Comparison of ENCODE assay signal across 25 mouse cellular contexts in genomic region chr19:36686016-36686415, GRCm38 (mm10). TPM values are rescaled to one million over a fixed set of nuclear protein-coding genes. Genes with fewer than 3 reads are reported as not detected.
DNase-seq lines count a peak whose midpoint lies in the region; ATAC-seq and TF ChIP-seq lines count a peak whose summit lies in the region.
"Had no signal": no experiment of that assay in that cellular context is flagged by ENCODE, and none has a peak within 500 bp of the region (broad histone marks: within the 10 kb centered on the region; RNA-seq: fewer than 3 reads in every experiment).

No protein-coding gene starts in this region.

- H3K36me3 ChIP-seq in heart, embryonic 10.5 days = no peaks in the 10 kb centered on the region
- no peaks in the 10 kb centered on the region for H3K36me3 ChIP-seq in hindbrain, embryonic 13.5 days
- no peaks in the 10 kb centered on the region for H3K36me3 ChIP-seq in hindbrain, postnatal 0 days (ENCODE audit: insufficient read depth, low read length)
- H3K36me3 ChIP-seq in lung, embryonic 16.5 days (ENCODE audit: control insufficient read depth, insufficient read depth, low read length) = no peaks in the 10 kb centered on the region
- H3K36me3 ChIP-seq in stomach, postnatal 0 days (ENCODE audit: control insufficient read depth, insufficient read depth, low read length) = no peaks in the 10 kb centered on the region
- H3K36me3 ChIP-seq: embryonic facial prominence, embryonic 10.5 days; limb, embryonic 12.5 days; liver, embryonic 12.5 days; neural tube, embryonic 12.5 days had no signal

- no peak overlapping the region for H3K4me3 ChIP-seq in heart, embryonic 10.5 days
- H3K4me3 ChIP-seq in hindbrain, embryonic 13.5 days = no peak overlapping the region
- H3K4me3 ChIP-seq in hindbrain, postnatal 0 days (ENCODE audit: low read length) = no peak overlapping the region
- no peak overlapping the region for H3K4me3 ChIP-seq in lung, embryonic 16.5 days (ENCODE audit: low read length)
- no peak overlapping the region for H3K4me3 ChIP-seq in stomach, postnatal 0 days (ENCODE audit: low read depth, low read length)
- H3K4me3 ChIP-seq: embryonic facial prominence, embryonic 10.5 days; limb, embryonic 12.5 days; liver, embryonic 12.5 days; neural tube, embryonic 12.5 days had no signal

- H3K4me2 ChIP-seq in hindbrain, embryonic 13.5 days = no peak overlapping the region
- no peak overlapping the region for H3K4me2 ChIP-seq in hindbrain, postnatal 0 days (ENCODE audit: low read depth, low read length)
- H3K4me2 ChIP-seq in lung, embryonic 16.5 days (ENCODE audit: low read depth, low read length) = no peak overlapping the region
- no peak overlapping the region for H3K4me2 ChIP-seq in stomach, postnatal 0 days (replicated peaks; ENCODE audit: low read depth)
- H3K4me2 ChIP-seq: limb, embryonic 12.5 days; liver, embryonic 12.5 days; neural tube, embryonic 12.5 days had no signal

- no peak for DNase-seq in heart, embryonic 10.5 days (ENCODE audit: low spot score)
- no peak for DNase-seq in heart, adult 8-10 months (ENCODE audit: low spot score)
- no peak for DNase-seq in hindbrain, postnatal 0 days (ENCODE audit: low spot score)
- no peak for DNase-seq in lung, postnatal 10 days
- no peak for DNase-seq in stomach, postnatal 0 days (ENCODE audit: low spot score)
- DNase-seq in kidney, postnatal 14 days = no peak
- DNase-seq: cerebellum, adult 11 months; cerebellum, adult 9-11 months; kidney, adult 9 months; kidney, postnatal 36 days; layer of hippocampus, postnatal 36 days; lung, adult 18-20 months; midbrain, embryonic 14.5 days; right cerebral cortex, postnatal 14 days; thymus, postnatal 25 days had no signal

- WGBS in heart, embryonic 10.5 days = 81% methylated on average over 11 of the region's 11 CpGs
- WGBS in hindbrain, embryonic 13.5 days = 85% methylated on average over 11 of the region's 11 CpGs
- WGBS in hindbrain, postnatal 0 days = 84% methylated on average over 11 of the region's 11 CpGs
- 52% methylated on average over 11 of the region's 11 CpGs for WGBS in lung, embryonic 16.5 days
- 71% methylated on average over 11 of the region's 11 CpGs for WGBS in stomach, postnatal 0 days

- TF ChIP-seq EP300 in stomach, postnatal 0 days (optimal IDR thresholded peaks at IDR 0.05) = no peak

- H3K9ac ChIP-seq in hindbrain, embryonic 13.5 days = no peak overlapping the region
- no peak overlapping the region for H3K9ac ChIP-seq in hindbrain, postnatal 0 days (replicated peaks; ENCODE audit: low read length)
- H3K9ac ChIP-seq in lung, embryonic 16.5 days (ENCODE audit: low read length) = no peak overlapping the region
- H3K9ac ChIP-seq in stomach, postnatal 0 days (ENCODE audit: low read length) = no peak overlapping the region
- H3K9ac ChIP-seq: limb, embryonic 12.5 days; liver, embryonic 12.5 days; neural tube, embryonic 12.5 days had no signal

- H3K4me1 ChIP-seq in heart, embryonic 10.5 days = peaks cover 67% of the 10 kb centered on the region
- peaks cover 21% of the 10 kb centered on the region for H3K4me1 ChIP-seq in hindbrain, embryonic 13.5 days (replicated peaks)
- H3K4me1 ChIP-seq in hindbrain, postnatal 0 days (ENCODE audit: insufficient read depth, low read length) = no peaks in the 10 kb centered on the region
- peaks cover 43% of the 10 kb centered on the region for H3K4me1 ChIP-seq in lung, embryonic 16.5 days (replicated peaks; ENCODE audit: control insufficient read depth, insufficient read depth, low read length)
- H3K4me1 ChIP-seq in stomach, postnatal 0 days (replicated peaks; ENCODE audit: control insufficient read depth, insufficient read depth) = peaks cover 7% of the 10 kb centered on the region
- H3K4me1 ChIP-seq: liver, embryonic 12.5 days; neural tube, embryonic 12.5 days had no signal

- H3K27me3 ChIP-seq in heart, embryonic 10.5 days (ENCODE audit: insufficient read depth, poor library complexity, severe bottlenecking) = no peaks in the 10 kb centered on the region
- no peaks in the 10 kb centered on the region for H3K27me3 ChIP-seq in hindbrain, embryonic 13.5 days
- no peaks in the 10 kb centered on the region for H3K27me3 ChIP-seq in hindbrain, postnatal 0 days (ENCODE audit: insufficient read depth, low read length)
- no peaks in the 10 kb centered on the region for H3K27me3 ChIP-seq in lung, embryonic 16.5 days (ENCODE audit: control insufficient read depth, insufficient read depth, low read depth, low read length)
- no peaks in the 10 kb centered on the region for H3K27me3 ChIP-seq in stomach, postnatal 0 days (ENCODE audit: control insufficient read depth, insufficient read depth, low read length)
- H3K27me3 ChIP-seq: limb, embryonic 12.5 days; liver, embryonic 12.5 days; neural tube, embryonic 12.5 days had no signal

- no peaks in the 10 kb centered on the region for H3K9me3 ChIP-seq in heart, embryonic 10.5 days
- no peaks in the 10 kb centered on the region for H3K9me3 ChIP-seq in hindbrain, embryonic 13.5 days
- no peaks in the 10 kb centered on the region for H3K9me3 ChIP-seq in hindbrain, postnatal 0 days (ENCODE audit: low read length)
- no peaks in the 10 kb centered on the region for H3K9me3 ChIP-seq in lung, embryonic 16.5 days (ENCODE audit: control insufficient read depth, low read length)
- H3K9me3 ChIP-seq in stomach, postnatal 0 days (ENCODE audit: control insufficient read depth, low read length) = no peaks in the 10 kb centered on the region
- H3K9me3 ChIP-seq: embryonic facial prominence, embryonic 10.5 days; limb, embryonic 12.5 days; liver, embryonic 12.5 days; neural tube, embryonic 12.5 days had no signal

- H3K27ac ChIP-seq in heart, embryonic 10.5 days = peak overlapping the region; percentile 1; the same call in 1 of the 2 replicates
- H3K27ac ChIP-seq in hindbrain, embryonic 13.5 days = peak overlapping the region; percentile 58; the same call in 1 of the 2 replicates
- H3K27ac ChIP-seq in hindbrain, postnatal 0 days = no peak overlapping the region
- H3K27ac ChIP-seq in lung, embryonic 16.5 days (ENCODE audit: low read length) = peak overlapping the region; percentile 95
- H3K27ac ChIP-seq in stomach, postnatal 0 days (replicated peaks) = peak overlapping the region; percentile 6; the same call in 1 of the 2 replicates
- H3K27ac ChIP-seq: embryonic facial prominence, embryonic 10.5 days; limb, embryonic 12.5 days; liver, embryonic 12.5 days; neural tube, embryonic 12.5 days had no signal

- no peak for ATAC-seq in hindbrain, embryonic 13.5 days (ENCODE audit: low FRiP score)
- no peak for ATAC-seq in hindbrain, postnatal 0 days
- ATAC-seq in lung, embryonic 16.5 days (ENCODE audit: low read depth) = peak; percentile 26; the same call in 1 of the 2 replicates
- no peak for ATAC-seq in stomach, postnatal 0 days (ENCODE audit: low FRiP score, low TSS enrichment)
- ATAC-seq: liver, embryonic 12.5 days had no signal

- TF ChIP-seq CTCF in hindbrain, postnatal 0 days (IDR thresholded peaks at IDR 0.05; ENCODE audit: low read depth) = no peak
- TF ChIP-seq CTCF in stomach, postnatal 0 days (IDR thresholded peaks at IDR 0.05; ENCODE audit: low read depth) = no peak

RNA-seq across cellular contexts. Expression of gene Ppp1r3c, which starts 50.4 kb away (rescaled TPM):
- polyA plus RNA-seq in heart, embryonic 10.5 days (2016; fragmentation: Nextera tagmentation; extraction: Ambion mirVana) = 31.3 and 46.9 TPM in 2 replicates
- 100 to 1,000 TPM in 2 of 4 experiments, 10 to 100 TPM in 2; 82.2 to 179 (median 102) TPM for total RNA-seq in heart, adult 8-10 months (2022)
- 16.1 and 17.0 TPM in 2 replicates for polyA plus RNA-seq in hindbrain, embryonic 13.5 days (2015; fragmentation: Nextera tagmentation; extraction: Ambion mirVana)
- total RNA-seq in hindbrain, postnatal 0 days (2014; rRNA removed) = 27.2 and 33.6 TPM in 2 replicates
- 12.9 and 14.8 TPM in 2 replicates for polyA plus RNA-seq in hindbrain, postnatal 0 days (2015; fragmentation: Nextera tagmentation; extraction: Ambion mirVana)
- polyA plus RNA-seq in lung, embryonic 16.5 days (2015; fragmentation: Nextera tagmentation; extraction: Ambion mirVana) = 97.2 and 105 TPM in 2 replicates
- 7.0 and 7.1 TPM in 2 replicates for polyA plus RNA-seq in stomach, postnatal 0 days (2015; fragmentation: Nextera tagmentation; extraction: Ambion mirVana)
- total RNA-seq: common myeloid progenitor, adult 5-6 weeks; megakaryocyte, adult 5-6 weeks; MEL had no signal
- polyA plus RNA-seq: C2C12 had no signal
